Mouse (Mus musculus) heart, adult 2 months (tissue): Measurements from ENCODE around the gene Syt12. TPM values are rescaled to one million over a fixed set of nuclear protein-coding genes. Genes with fewer than 3 reads are reported as not detected.

Experiments used
- DNase-seq, 2 experiments: peaks; one replicate each; pipeline ENCODE4 v3.0.0; 2021
- H3K27ac ChIP-seq: fragments of 200-600 bp; 2 replicates; pipeline ENCODE4 v1.8.1; 2022
- H3K27me3 ChIP-seq: fragments of 200-500 bp; 2 replicates; pipeline ENCODE4 v1.6.1; 2012; ENCODE audit warnings: mild to moderate bottlenecking, low read length, inconsistent platforms, mixed read lengths; ENCODE audit not compliant: control insufficient read depth, insufficient read depth
- H3K36me3 ChIP-seq: fragments of 200-500 bp; 2 replicates; pipeline ENCODE4 v1.6.1; 2012; ENCODE audit warnings: low read length, inconsistent platforms; ENCODE audit not compliant: control insufficient read depth, insufficient read depth
- H3K4me1 ChIP-seq: fragments of 200-500 bp; 2 replicates; pipeline ENCODE4 v1.6.1; 2011; ENCODE audit warnings: low read length; ENCODE audit not compliant: control insufficient read depth, insufficient read depth
- H3K4me3 ChIP-seq: fragments of 200-600 bp; 2 replicates; pipeline ENCODE4 v1.8.1; 2022
- H3K79me2 ChIP-seq: fragments of 200-500 bp; replicated peaks from 2 replicates; pipeline ENCODE4 v1.6.1; 2012; ENCODE audit warnings: mild to moderate bottlenecking, inconsistent platforms, low read length, moderate library complexity, mixed read lengths; ENCODE audit not compliant: control insufficient read depth, insufficient read depth
- H3K9ac ChIP-seq: fragments of 200-500 bp; 2 replicates; pipeline ENCODE4 v1.6.1; 2012; ENCODE audit warnings: low read depth, mild to moderate bottlenecking, control low read depth, inconsistent platforms, low read length, mixed read lengths
- CTCF ChIP-seq: fragments of 200-600 bp; IDR thresholded peaks from 2 replicates; pipeline ENCODE4 v1.8.1; 2022; ENCODE audit warnings: antibody characterized with exemption, mild to moderate bottlenecking, moderate library complexity
- EP300 ChIP-seq: fragments of 200-500 bp; IDR thresholded peaks from 2 replicates; pipeline ENCODE4 v1.6.1; 2011; ENCODE audit warnings: low read depth, low read length, control low read depth; ENCODE audit not compliant: insufficient read depth
- POLR2A ChIP-seq: fragments of 200-500 bp; IDR thresholded peaks from 2 replicates; pipeline ENCODE4 v1.6.1; 2011; ENCODE audit warnings: mild to moderate bottlenecking, low read depth, low read length, control low read depth; ENCODE audit not compliant: insufficient read depth
- WGBS: fragments of 180-500 bp; shearing (Covaris S2); methylation state at CpG from one replicate; pipeline ENCODE4 v1.1.7; 2018; 5-methylcytosine and 5-hydroxymethylcytosine counted together
- intact Hi-C: fragments of 180-260 bp; cut with DNase I; formaldehyde crosslinking; loops from one replicate; pipeline ENCODE4 v1.15.1; 2025
- polyA plus RNA-seq: library from polyadenylated mRNA; depleted of rRNA; stranded (reverse); fragments of >200 nt; gene quantifications from 2 replicates; pipeline ENCODE4 v1.2.3, GENCODE M21; 2012
- total RNA-seq, 2 experiments: library from RNA; stranded (reverse); gene quantifications; 2 replicates each; pipeline ENCODE4 v1.2.3; 2021

Gene Syt12
- total and polyA plus RNA-seq, 3 experiments, result 3.2 to 13.2 (median 6.9) TPM

- Histone ChIP-seq H3K79me2 (no peaks in the 10 kb centered on the region), H3K9ac (peak within 1 kb of the TSS; percentile 86), H3K27ac (peak within 1 kb of the TSS; percentile 52; the same call in 1 of the 2 replicates), H3K4me1 (peaks cover 4% of the 10 kb centered on the region), H3K36me3 (no peaks in the 10 kb centered on the region), H3K27me3 (no peaks in the 10 kb centered on the region), H3K4me3 (peak within 1 kb of the TSS; percentile 68)
- intact Hi-C loops, result no loop called here
- WGBS, result 1% methylated on average over 47 of the region's 51 CpGs
- TF ChIP-seq EP300, result no peak
- TF ChIP-seq POLR2A, result no peak
- no peak; the same call in 1 of the 2 replicates for TF ChIP-seq CTCF
- peak; percentile 70 to 76 for DNase-seq
These were observed 38.0 kb downstream of the Syt12 start, which contains the start of gene Rhod for GRCm38 (mm10) chr19:4439161-4439801. Gene Rhod (minus strand): TSS chr19:4439432.

- no peak for DNase-seq
- 18% methylated on average over 8 of the region's 8 CpGs for whole genome bisulfite sequencing
- peaks cover 4% of the 10 kb centered on the region for H3K4me1 ChIP-seq
- H3K79me2 ChIP-seq, result no peaks in the 10 kb centered on the region
- intact Hi-C loops, result no loop called here
- peak overlapping the region; percentile 52; the same call in 1 of the 2 replicates for H3K27ac ChIP-seq
- no peaks in the 10 kb centered on the region for H3K27me3 ChIP-seq
- H3K9ac ChIP-seq, result peak overlapping the region; percentile 86
- H3K4me3 ChIP-seq, result peak overlapping the region; percentile 68
- no peaks in the 10 kb centered on the region for H3K36me3 ChIP-seq
- no peak for TF ChIP-seq EP300
- TF ChIP-seq CTCF, result no peak
- TF ChIP-seq POLR2A, result no peak
These were observed 38.5 kb downstream of the Syt12 start for GRCm38 (mm10) chr19:4438791-4439160.

GRCm38 (mm10) chr19:4437886-4438285, 39.4 kb downstream of the Syt12 start:
- WGBS, result 66% methylated on average over 6 of the region's 6 CpGs
- no peak for TF ChIP-seq CTCF

GRCm38 (mm10) chr19:4436254-4436653, 41.0 kb downstream of the Syt12 start:
- intact Hi-C loops, result no loop called here
- TF ChIP-seq POLR2A (no peak), CTCF (no peak), EP300 (no peak)
- Histone ChIP-seq H3K27me3 (no peaks in the 10 kb centered on the region), H3K27ac (no peak overlapping the region), H3K79me2 (no peaks in the 10 kb centered on the region), H3K36me3 (no peaks in the 10 kb centered on the region), H3K9ac (no peak overlapping the region), H3K4me1 (peaks cover 4% of the 10 kb centered on the region), H3K4me3 (no peak overlapping the region)
- 60% methylated on average over 3 of the region's 3 CpGs for WGBS
- no peak for DNase-seq

More at GRCm38 (mm10) chr19:4437886-4438285, 39.4 kb downstream of the Syt12 start:
- Histone ChIP-seq H3K27me3 (no peaks in the 10 kb centered on the region), H3K4me3 (no peak overlapping the region), H3K79me2 (no peaks in the 10 kb centered on the region), H3K27ac (no peak overlapping the region), H3K36me3 (no peaks in the 10 kb centered on the region), H3K4me1 (peaks cover 4% of the 10 kb centered on the region), H3K9ac (no peak overlapping the region)
- no peak for DNase-seq
- intact Hi-C loops, result no loop called here

- WGBS, result 92% methylated on average over 1 of the region's 1 CpGs
- no peak for DNase-seq
- no peak overlapping the region for H3K27ac ChIP-seq
- no peaks in the 10 kb centered on the region for H3K36me3 ChIP-seq
- no peak overlapping the region for H3K9ac ChIP-seq
- H3K4me1 ChIP-seq, result peaks cover 4% of the 10 kb centered on the region; the same call in 1 of the 2 replicates
- H3K27me3 ChIP-seq, result no peaks in the 10 kb centered on the region
- no peak overlapping the region for H3K4me3 ChIP-seq
- TF ChIP-seq CTCF (no peak), EP300 (no peak), POLR2A (no peak)
- no peaks in the 10 kb centered on the region for H3K79me2 ChIP-seq
- intact Hi-C loops, result no loop called here
These were observed 42.2 kb downstream of the Syt12 start for GRCm38 (mm10) chr19:4434999-4435398.

- Histone ChIP-seq H3K36me3 (no peaks in the 10 kb centered on the region), H3K4me3 (no peak overlapping the region), H3K79me2 (no peaks in the 10 kb centered on the region), H3K9ac (no peak overlapping the region), H3K27ac (no peak overlapping the region), H3K4me1 (0 out of 2 replicates have a peak, but pooled peaks cover under 1% of the 10 kb centered on the region), H3K27me3 (no peaks in the 10 kb centered on the region)
- DNase-seq, result no peak
- TF ChIP-seq EP300, result no peak
- no peak for TF ChIP-seq CTCF
- TF ChIP-seq POLR2A, result no peak
- intact Hi-C loops, result no loop called here
- 82% methylated on average over 1 of the region's 1 CpGs for WGBS
These were observed 43.5 kb downstream of the Syt12 start for GRCm38 (mm10) chr19:4433756-4434155.
